Mouse (Mus musculus) lung, embryonic 15.5 days (tissue): ENCODE data around the gene Six4. TPM values are rescaled to one million over a fixed set of nuclear protein-coding genes. Genes with fewer than 3 reads are reported as not detected.
"Not testable (repeated sequence)": the region's sequence is repeated elsewhere in the genome, so short reads cannot be mapped to it uniquely, and the experiment has no call there.

ENCODE experiments used
- ATAC-seq: fragments of 200-750 bp; cut with Nextera tagmentation; 2 replicates; pipeline ENCODE4 v1.8.0; 2017; ENCODE audit warnings: moderate number of reproducible peaks, borderline replicate concordance; ENCODE audit not compliant: low FRiP score, low TSS enrichment; ENCODE audit errors: extremely low read depth
- H3K27ac ChIP-seq: fragments of 300-500 bp; sonication (generic); 2 replicates; pipeline ENCODE4 v1.5.1; 2015; ENCODE audit warnings: moderate library complexity, mild to moderate bottlenecking, inconsistent platforms
- H3K27me3 ChIP-seq: fragments of 300-500 bp; sonication (generic); 2 replicates; pipeline ENCODE4 v1.6.1; 2015; ENCODE audit warnings: inconsistent platforms
- H3K36me3 ChIP-seq: fragments of 300-500 bp; sonication (generic); 2 replicates; pipeline ENCODE4 v1.6.1; 2015; ENCODE audit warnings: inconsistent platforms
- H3K4me1 ChIP-seq: fragments of 300-500 bp; sonication (generic); 2 replicates; pipeline ENCODE4 v1.6.1; 2015; ENCODE audit warnings: inconsistent platforms
- H3K4me2 ChIP-seq: fragments of 300-500 bp; sonication (generic); 2 replicates; pipeline ENCODE4 v1.6.1; 2015; ENCODE audit warnings: inconsistent platforms, mild to moderate bottlenecking, moderate library complexity
- H3K4me3 ChIP-seq: fragments of 300-500 bp; sonication (generic); 2 replicates; pipeline ENCODE4 v1.5.1; 2015; ENCODE audit warnings: mild to moderate bottlenecking, inconsistent platforms
- H3K9ac ChIP-seq: fragments of 300-500 bp; sonication (generic); 2 replicates; pipeline ENCODE4 v1.6.1; 2015; ENCODE audit warnings: inconsistent platforms
- H3K9me3 ChIP-seq: fragments of 300-500 bp; sonication (generic); 2 replicates; pipeline ENCODE4 v1.6.1; 2016; ENCODE audit warnings: inconsistent platforms
- WGBS: fragments of 180-500 bp; shearing (Covaris S2); methylation state at CpG from one replicate; pipeline ENCODE4 v1.1.7; 2015; 5-methylcytosine and 5-hydroxymethylcytosine counted together
- polyA plus RNA-seq: library from polyadenylated mRNA; unstranded; fragments of >200 nt; fragmentation: Nextera tagmentation; extraction: Ambion mirVana; gene quantifications from 2 replicates; pipeline ENCODE4 v1.2.1, GENCODE M21; 2015

Six4 gene
- polyA plus RNA-seq, 1 experiment from 2014 or later, result 2.4 TPM

DNA sequence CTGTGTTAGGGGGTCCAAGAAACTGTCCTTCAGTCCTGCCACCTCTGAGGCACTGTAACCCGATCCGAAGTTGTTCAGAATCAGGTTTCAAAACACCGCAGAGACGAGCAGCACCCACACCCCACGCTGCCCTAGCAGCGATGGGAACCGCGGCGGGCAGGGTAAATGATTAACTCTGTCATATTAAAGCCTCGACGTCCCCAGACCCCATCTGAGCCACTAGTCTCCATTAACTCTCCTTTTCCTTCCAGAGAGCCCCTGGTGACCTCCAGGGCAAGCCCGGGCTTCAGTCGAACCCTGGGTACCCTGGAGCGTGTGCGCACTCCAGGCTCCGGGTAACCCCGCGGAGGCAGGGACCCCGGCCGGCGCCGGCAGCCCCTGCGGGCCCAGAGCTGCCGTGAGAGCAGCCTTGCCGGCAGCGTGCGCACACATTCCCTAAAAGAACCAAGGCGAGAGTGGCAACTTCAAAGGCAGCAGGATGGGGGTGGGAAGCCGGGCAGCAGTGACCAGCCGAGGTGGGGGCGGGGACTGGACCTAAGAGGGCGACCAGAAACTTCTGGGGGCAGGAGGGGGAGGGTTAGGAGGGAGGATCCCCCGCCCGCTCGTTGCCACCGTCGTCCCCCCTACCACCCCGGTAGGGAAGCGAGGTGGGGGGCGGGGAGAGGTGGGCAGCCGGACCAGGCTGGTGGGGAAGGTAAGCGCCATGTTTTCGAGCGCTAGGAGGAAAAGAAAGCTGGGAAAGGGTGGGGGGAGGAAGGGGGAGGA, 1.5 kb downstream of the Six4 start:
- peak overlapping the region; percentile 84 for H3K27ac ChIP-seq
- H3K9me3 ChIP-seq, result no peaks in the 10 kb centered on the region
- peak overlapping the region; percentile 100 for H3K4me2 ChIP-seq
- WGBS, result under 1% methylated on average over 43 of the region's 44 CpGs
- peak overlapping the region; percentile 75 for H3K4me3 ChIP-seq
- peaks cover 9% of the 10 kb centered on the region; the same call in 1 of the 2 replicates for H3K27me3 ChIP-seq
- peak; percentile 25 for ATAC-seq
- peak overlapping the region; percentile 72 for H3K9ac ChIP-seq
- H3K36me3 ChIP-seq, result no peaks in the 10 kb centered on the region
- peaks cover 23% of the 10 kb centered on the region for H3K4me1 ChIP-seq

DNA sequence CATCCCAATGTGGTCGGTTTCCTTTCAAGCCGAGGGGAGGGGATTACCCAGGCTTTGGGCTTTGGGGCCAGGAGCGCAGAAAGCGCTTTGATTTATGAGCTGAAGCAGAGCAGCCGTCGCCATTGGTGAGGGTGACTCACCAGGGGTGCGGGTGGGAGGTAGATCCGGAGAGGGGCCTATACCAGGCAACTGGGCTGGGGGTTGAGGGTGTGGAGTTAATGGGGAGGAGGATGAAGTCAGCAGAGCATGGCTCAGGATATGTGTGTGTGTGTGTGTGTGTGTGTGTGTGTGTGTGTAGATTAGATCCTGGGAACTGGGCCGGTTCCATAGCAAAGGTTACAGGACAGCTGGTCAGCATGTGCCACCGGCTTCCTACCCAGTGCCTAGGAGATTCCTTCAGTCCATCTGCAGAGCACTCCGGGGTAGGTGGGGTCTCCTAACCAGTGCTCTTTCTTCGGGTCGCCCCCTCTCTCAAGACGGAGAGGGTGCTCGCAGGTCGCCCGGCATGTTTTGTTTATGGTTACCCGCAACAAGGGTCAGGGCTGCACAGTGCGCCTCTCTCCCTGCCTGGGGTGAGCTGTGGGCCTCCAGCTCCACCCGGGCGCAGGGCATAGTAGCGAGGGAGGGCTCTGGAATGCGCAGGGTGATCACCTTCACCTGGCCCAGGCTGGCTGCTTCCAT, 2.7 kb downstream of the Six4 start:
- Histone ChIP-seq H3K27ac (no peak overlapping the region), H3K36me3 (no peaks in the 10 kb centered on the region), H3K4me2 (peak overlapping the region; percentile 100), H3K9ac (peak overlapping the region; percentile 72), H3K27me3 (peaks cover 9% of the 10 kb centered on the region; the same call in 1 of the 2 replicates), H3K9me3 (no peaks in the 10 kb centered on the region), H3K4me3 (peak overlapping the region; percentile 75), H3K4me1 (peaks cover 23% of the 10 kb centered on the region)
- peak; percentile 21 for ATAC-seq
- WGBS, result 8% methylated on average over 23 of the region's 23 CpGs

DNA sequence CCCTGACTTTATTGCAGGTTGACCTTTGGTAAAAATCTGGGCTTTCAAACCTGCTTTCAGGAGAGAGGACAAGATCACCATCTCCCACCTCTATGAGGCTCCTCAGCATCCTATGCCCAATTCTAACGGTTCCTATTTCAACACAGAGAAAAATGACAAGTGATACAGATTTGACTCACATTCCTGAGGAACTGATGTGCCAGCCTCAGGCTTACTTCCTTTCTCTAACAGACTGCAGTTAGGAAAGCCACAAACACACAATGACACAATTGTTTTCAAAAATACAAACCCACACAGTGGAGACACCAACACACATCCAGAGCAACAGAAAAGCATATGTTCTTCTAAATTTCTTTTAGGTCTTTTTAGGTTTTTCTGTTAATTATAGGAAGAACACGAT, 5.4 kb downstream of the Six4 start:
- no peak overlapping the region for H3K27ac ChIP-seq
- ATAC-seq, result no peak
- H3K4me2 ChIP-seq, result no peak overlapping the region
- no peaks in the 10 kb centered on the region for H3K9me3 ChIP-seq
- WGBS, result 62% methylated on average over 2 of the region's 2 CpGs
- peaks cover 9% of the 10 kb centered on the region; the same call in 1 of the 2 replicates for H3K27me3 ChIP-seq
- H3K36me3 ChIP-seq, result peaks cover 12% of the 10 kb centered on the region
- peaks cover 20% of the 10 kb centered on the region for H3K4me1 ChIP-seq
- H3K4me3 ChIP-seq, result no peak overlapping the region
- H3K9ac ChIP-seq, result no peak overlapping the region

DNA sequence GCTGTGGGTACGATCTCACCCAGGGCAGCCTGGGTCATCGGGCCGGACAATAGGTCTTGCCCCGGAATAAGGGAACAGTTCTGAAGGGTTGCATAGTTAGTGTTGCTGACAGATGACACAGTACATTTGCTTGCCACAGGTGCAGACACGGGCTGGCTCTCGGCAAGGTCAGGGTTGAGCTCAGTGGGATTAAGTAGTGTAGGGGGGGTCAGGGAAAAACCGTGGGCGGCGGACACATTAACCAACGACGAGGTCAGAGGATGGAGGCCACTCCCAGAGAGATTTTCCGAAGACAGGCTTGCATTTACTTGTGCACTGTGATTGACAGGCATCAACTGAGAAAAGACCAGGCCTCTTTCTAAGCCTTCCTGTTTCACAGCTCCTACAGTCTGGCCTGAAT, 9.5 kb downstream of the Six4 start:
- H3K36me3 ChIP-seq, result peaks cover 12% of the 10 kb centered on the region
- no peaks in the 10 kb centered on the region for H3K9me3 ChIP-seq
- WGBS, result 90% methylated on average over 12 of the region's 12 CpGs
- 0 out of 2 replicates have a peak, but pooled peaks cover 3% of the 10 kb centered on the region for H3K4me1 ChIP-seq
- H3K27me3 ChIP-seq, result no peaks in the 10 kb centered on the region
- H3K4me3 ChIP-seq, result no peak overlapping the region
- no peak overlapping the region for H3K27ac ChIP-seq
- ATAC-seq, result no peak
- no peak overlapping the region for H3K4me2 ChIP-seq
- H3K9ac ChIP-seq, result no peak overlapping the region

DNA sequence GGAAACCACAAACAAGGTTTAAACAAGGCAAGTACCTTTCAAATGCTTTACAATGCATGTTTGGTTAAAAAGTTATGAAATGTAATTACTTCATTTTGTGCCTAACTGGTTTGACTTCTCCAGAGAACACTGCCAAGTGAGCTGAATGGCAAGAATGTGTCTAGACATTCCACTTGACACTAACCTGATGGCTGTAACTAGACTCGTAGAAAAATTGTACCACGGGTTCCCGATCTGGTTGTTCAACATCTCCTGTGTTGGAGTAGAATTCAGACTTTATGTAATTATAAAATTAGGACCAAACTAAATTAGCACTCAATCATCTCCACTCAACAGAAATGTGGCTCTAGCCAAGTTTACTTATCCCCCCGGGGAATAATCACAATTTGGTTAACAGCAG, 14.7 kb downstream of the Six4 start:
- ATAC-seq, result no peak
- Histone ChIP-seq H3K4me3 (no peak overlapping the region), H3K4me2 (no peak overlapping the region), H3K36me3 (peaks cover 7% of the 10 kb centered on the region), H3K27ac (peak overlapping the region; percentile 38), H3K9me3 (no peaks in the 10 kb centered on the region), H3K27me3 (no peaks in the 10 kb centered on the region), H3K9ac (no peak overlapping the region), H3K4me1 (peaks cover 13% of the 10 kb centered on the region; the same call in 1 of the 2 replicates)
- WGBS, result 55% methylated on average over 4 of the region's 4 CpGs

DNA sequence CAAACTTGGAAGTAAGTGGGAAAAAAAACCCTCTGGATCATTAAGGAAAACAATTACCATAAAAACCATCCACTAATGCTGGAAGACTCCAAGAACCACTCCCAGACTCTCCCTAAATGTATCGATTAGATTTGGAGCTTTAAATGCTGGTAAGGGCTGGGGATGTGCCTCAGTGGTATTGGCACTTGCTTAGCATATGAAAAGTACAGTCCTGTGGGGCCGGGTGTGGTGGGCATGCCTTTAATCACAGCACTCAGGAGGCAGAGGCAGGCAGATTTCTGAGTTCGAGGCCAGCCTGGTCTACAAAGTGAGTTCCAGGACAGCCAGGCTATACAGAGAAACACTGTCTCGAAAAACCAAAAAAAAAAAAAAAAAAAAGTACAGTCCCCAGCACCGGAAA, 17.1 kb downstream of the Six4 start:
- WGBS, result 89% methylated on average over 5 of the region's 5 CpGs
- H3K27me3 ChIP-seq, H3K9ac ChIP-seq, H3K4me2 ChIP-seq, H3K4me3 ChIP-seq, H3K9me3 ChIP-seq, H3K36me3 ChIP-seq, H3K27ac ChIP-seq, ATAC-seq: not testable (repeated sequence)
- H3K4me1 ChIP-seq, result peaks cover 13% of the 10 kb centered on the region; the same call in 1 of the 2 replicates

DNA sequence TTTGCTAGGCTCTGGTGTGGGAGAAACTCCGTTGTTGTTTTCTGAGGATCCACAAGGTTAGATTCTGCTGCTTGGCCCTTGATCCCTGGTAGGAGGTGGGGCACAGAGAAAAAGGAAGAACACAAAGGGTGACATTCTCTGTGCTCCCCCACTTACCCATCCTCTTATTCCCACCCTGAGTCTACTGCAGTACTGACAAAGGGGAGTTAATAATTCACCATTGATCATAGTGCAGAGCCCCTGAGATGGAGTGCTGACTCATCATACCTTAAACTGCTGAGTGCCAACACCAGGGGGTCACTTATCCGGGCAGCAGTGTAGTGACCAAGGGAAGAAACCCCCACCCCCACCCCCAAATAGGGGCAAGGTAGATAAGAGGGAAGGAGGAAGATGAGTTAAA, 18.7 kb downstream of the Six4 start:
- Histone ChIP-seq H3K4me3 (no peak overlapping the region), H3K36me3 (no peaks in the 10 kb centered on the region), H3K27ac (no peak overlapping the region), H3K27me3 (no peaks in the 10 kb centered on the region), H3K4me2 (no peak overlapping the region), H3K4me1 (peaks cover 13% of the 10 kb centered on the region; the same call in 1 of the 2 replicates), H3K9ac (no peak overlapping the region), H3K9me3 (no peaks in the 10 kb centered on the region)
- whole genome bisulfite sequencing, result 32% methylated on average over 2 of the region's 2 CpGs
- no peak for ATAC-seq

DNA sequence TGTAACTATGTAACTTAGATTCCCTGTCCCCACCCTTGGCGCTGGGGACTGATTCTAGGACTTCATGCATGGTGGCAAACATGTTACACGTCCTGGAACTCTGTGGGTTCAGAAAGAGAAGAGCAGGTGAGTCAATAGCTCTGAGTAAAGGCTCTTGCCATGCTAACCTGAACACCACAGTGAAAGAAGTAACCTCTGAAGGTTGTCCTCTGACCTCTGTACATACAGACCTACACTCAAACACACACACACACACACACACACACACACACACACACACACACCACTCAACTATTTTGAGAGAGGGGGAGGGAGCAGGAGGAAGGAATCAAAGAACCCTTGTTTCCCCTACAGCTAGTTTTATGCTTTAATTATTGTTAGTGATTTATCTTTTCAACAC, 19.1 kb downstream of the Six4 start:
- 59% methylated on average over 2 of the region's 2 CpGs for WGBS
- H3K9ac ChIP-seq, result no peak overlapping the region

DNA sequence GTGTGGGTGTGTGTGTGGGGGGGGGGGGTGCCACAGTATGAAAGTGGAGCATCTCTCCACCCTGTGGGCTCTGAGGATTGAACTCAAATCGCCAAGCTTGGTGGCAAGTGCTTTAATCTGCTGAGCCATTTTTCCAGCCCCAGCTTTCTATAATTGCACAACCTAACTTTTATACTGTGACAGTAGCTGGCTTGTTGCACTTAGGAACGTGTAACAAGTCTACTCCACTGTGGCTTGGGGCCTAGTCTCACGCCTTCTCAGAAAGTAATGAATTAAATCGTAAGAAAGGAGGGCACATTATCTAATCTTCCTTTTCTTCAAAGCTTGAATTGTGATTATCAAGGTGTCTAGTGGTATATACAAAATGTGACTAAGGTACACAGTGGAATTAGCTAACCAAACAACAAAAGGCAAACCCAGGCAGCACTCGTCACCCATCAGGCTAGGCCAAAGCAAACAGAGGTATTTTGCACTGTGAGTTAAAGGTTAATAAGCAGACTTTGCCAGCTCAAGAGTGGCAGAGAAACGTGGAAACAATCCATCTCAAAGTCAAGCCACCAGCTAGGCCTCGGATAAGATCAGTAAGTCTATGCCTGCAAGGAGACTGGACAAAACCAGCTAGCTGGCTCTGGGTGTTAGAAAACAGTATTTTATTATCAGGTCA, 22.5 kb downstream of the Six4 start:
- no peaks in the 10 kb centered on the region for H3K36me3 ChIP-seq
- H3K27me3 ChIP-seq, result no peaks in the 10 kb centered on the region
- H3K9ac ChIP-seq, result no peak overlapping the region
- no peak for ATAC-seq
- H3K9me3 ChIP-seq, result no peaks in the 10 kb centered on the region
- H3K4me3 ChIP-seq, result no peak overlapping the region
- peak overlapping the region; percentile 32; the same call in 1 of the 2 replicates for H3K27ac ChIP-seq
- H3K4me2 ChIP-seq, result no peak overlapping the region
- no peaks in the 10 kb centered on the region for H3K4me1 ChIP-seq
- WGBS, result 39% methylated on average over 7 of the region's 7 CpGs

More for the DNA sequence above, 19.1 kb downstream of the Six4 start:
- Histone ChIP-seq H3K4me2 (no peak overlapping the region), H3K36me3 (no peaks in the 10 kb centered on the region), H3K4me1 (peaks cover 13% of the 10 kb centered on the region; the same call in 1 of the 2 replicates), H3K27me3 (no peaks in the 10 kb centered on the region), H3K27ac (no peak overlapping the region), H3K4me3 (no peak overlapping the region), H3K9me3 (no peaks in the 10 kb centered on the region)
- ATAC-seq, result no peak

DNA sequence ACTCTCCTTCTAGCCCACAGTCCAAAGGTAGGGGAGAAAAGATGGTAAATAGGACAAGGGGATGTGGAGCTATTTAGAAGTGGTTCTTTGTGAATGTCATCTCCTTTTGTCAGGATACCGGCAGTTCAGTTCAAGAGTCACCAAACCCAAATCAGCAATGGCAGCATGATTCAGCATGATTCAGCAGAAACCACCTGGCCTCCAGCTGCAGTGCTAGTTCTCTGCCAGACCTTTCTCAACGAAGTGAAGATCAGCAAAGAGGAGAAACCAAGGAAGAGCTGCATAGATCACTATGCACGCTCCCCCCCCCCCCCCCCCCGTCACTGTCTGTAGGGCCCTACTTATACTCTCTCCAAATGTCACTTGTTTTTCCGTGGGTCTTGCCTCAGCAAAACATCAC, 24.3 kb downstream of the Six4 start:
- Histone ChIP-seq H3K4me1 (no peaks in the 10 kb centered on the region), H3K36me3 (no peaks in the 10 kb centered on the region), H3K9me3 (no peaks in the 10 kb centered on the region), H3K4me3 (no peak overlapping the region), H3K27me3 (no peaks in the 10 kb centered on the region), H3K9ac (no peak overlapping the region), H3K27ac (no peak overlapping the region), H3K4me2 (no peak overlapping the region)
- 61% methylated on average over 5 of the region's 5 CpGs for WGBS
- ATAC-seq, result no peak

DNA sequence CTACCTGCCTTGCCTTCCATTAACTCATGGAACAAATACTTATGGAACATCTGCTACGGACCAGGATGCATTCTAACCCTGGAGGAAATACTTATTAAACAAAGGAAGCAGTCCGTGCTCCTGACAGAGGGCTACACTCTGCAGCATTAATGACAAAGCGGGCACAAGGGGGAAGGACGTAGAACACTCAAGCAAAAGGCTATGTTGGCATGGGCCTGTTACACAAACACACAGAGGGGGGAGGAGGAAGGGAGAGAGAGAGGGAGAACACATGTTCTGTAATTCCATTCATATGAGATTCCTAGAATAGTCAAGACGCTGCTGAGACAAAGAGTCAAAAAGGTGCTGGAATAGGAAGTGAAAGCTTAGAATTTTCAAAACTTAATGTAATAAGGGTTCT, 24.8 kb downstream of the Six4 start:
- ATAC-seq, result no peak
- no peak overlapping the region for H3K4me3 ChIP-seq
- no peak overlapping the region for H3K9ac ChIP-seq
- no peak overlapping the region for H3K27ac ChIP-seq
- H3K36me3 ChIP-seq, result no peaks in the 10 kb centered on the region
- H3K9me3 ChIP-seq, result no peaks in the 10 kb centered on the region
- no peaks in the 10 kb centered on the region for H3K4me1 ChIP-seq
- H3K27me3 ChIP-seq, result no peaks in the 10 kb centered on the region
- 49% methylated on average over 5 of the region's 5 CpGs for WGBS
- H3K4me2 ChIP-seq, result no peak overlapping the region

DNA sequence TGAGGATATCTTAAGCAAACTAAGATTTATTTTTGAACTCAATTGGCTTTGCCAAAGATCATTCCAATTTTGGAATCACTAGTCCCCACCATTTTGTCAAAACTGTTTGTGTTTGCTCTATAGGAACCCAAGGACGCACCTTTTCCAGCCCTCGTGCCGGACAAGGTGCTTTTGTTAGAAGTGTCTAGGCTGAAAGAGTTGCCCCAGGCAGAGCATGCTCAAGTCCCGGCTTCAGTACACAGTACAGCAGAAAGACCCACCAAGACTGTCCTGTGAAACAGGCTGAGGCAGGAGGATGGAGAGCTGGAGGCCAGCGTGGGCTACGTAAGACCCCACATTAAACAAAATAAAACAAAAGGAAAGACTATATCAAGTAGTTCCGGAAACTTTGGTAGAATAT, 26.2 kb downstream of the Six4 start:
- no peaks in the 10 kb centered on the region for H3K36me3 ChIP-seq
- WGBS, result 86% methylated on average over 7 of the region's 7 CpGs
- no peak overlapping the region for H3K4me3 ChIP-seq
- no peak for ATAC-seq
- H3K9ac ChIP-seq, result no peak overlapping the region
- H3K4me1 ChIP-seq, result no peaks in the 10 kb centered on the region
- H3K27me3 ChIP-seq, result no peaks in the 10 kb centered on the region
- no peak overlapping the region for H3K27ac ChIP-seq
- H3K9me3 ChIP-seq, result no peaks in the 10 kb centered on the region
- H3K4me2 ChIP-seq, result no peak overlapping the region
